Mouse (Mus musculus): ENCODE results near the gene Hoxb7. TPM values are rescaled to one million over a fixed set of nuclear protein-coding genes. Genes with fewer than 3 reads are reported as not detected.

The Hoxb7 gene
- total RNA-seq, 2 experiments from 2014 or later = 0.47 to 0.56 TPM

DNA sequence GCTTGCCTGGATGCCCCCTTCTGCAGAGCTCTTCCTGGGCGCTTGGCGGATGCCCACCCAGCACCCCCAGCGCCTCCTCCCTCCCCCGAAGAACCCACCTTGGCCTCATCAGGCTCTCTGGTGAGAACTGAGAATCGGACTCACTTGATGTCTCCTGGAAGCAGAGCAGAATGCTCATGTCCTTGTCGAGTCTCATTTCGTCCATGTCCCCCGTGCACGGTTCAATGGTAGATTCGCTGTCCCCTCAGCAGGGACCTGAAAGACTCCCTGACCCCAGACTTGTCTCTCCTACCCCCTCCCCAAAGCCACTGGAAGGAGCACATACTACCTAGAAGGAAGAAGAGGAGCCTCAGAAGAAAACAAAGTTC, 14.6 kb downstream of the Hoxb7 start:
- no peak overlapping the region for H3K27ac ChIP-seq

DNA sequence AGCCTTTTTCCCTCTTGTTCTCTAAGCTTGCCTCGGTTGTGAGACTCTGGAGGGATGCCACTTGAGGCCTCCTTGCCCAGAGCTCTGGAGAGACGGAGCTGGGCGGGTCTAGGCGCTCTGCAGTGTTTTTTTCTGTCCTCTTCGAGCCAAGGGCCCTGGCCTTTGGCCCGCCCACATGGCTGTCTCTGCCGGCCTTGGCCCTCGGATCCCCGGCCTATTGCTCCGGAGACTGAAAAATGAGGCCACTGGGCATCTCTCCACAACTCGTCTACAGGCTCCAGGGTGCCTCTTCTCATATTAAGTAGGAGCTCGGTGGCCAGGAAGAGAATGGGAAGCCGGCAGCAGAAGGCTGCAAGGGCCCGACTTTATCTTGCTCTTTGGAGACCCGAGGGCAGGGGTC, 15.4 kb downstream of the Hoxb7 start:
- Histone ChIP-seq H3K4me3 (no peak overlapping the region), H3K27ac (no peak overlapping the region)
- no peak for TF ChIP-seq CTCF (IDR thresholded peaks at IDR 0.05)
- intact Hi-C loops (cut with DNase I) = loop anchor here (5.0 kb wide), 2 partner anchors 105 to 235 kb away; no protein-coding TSS in a partner anchor
- no peak for DNase-seq

More for the DNA sequence above, 14.6 kb downstream of the Hoxb7 start:
- no peak overlapping the region for H3K4me3 ChIP-seq
- intact Hi-C loops (cut with DNase I) = loop anchor here (5.0 kb wide), 2 partner anchors 106 to 236 kb away; no protein-coding TSS in a partner anchor
- no peak for TF ChIP-seq CTCF (IDR thresholded peaks at IDR 0.05)
- DNase-seq = no peak

DNA sequence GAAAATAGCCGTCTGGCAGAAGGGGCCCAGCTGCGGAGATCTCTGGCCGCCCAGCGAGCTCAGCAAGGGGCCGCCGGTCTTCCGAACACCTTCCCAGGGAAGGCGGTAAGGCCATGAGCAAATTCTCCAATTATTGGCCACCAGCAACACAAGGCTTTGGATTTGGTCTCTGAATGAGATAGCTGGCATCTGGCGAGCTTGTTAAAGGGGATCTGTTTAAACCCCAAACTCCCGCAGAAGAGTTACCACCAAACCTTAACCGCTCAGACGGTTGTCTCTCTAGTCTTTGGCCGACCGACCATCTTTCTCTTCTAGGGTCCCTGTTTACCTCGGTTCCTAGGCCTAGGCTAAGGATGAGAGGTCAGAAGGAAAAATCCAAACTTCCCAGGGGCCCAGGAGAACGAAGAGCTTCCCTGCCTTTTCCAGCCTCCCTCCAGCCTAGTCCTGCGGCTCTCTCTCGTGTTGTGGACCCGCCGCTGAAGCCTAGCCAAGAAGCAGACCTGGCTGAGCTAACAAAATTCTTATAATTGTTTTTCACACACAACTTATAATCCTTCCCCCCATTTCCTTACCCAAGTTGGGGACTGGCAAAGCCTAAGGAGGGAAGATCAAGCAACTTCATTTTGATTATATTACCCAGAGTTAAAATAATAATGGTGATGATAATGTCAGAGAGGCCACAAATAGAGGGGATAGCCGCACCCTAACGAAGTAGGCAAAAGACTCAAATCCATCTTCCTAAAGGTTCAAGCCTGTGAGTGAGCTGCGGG, 16.1 kb downstream of the Hoxb7 start:
- no peak overlapping the region for H3K27ac ChIP-seq
- intact Hi-C loops (cut with DNase I) = loop anchor here (5.0 kb wide), 2 partner anchors 105 to 235 kb away; no protein-coding TSS in a partner anchor
- DNase-seq = no peak
- H3K4me3 ChIP-seq = no peak overlapping the region; the same call in 1 of the 2 replicates
- TF ChIP-seq CTCF (IDR thresholded peaks at IDR 0.05) = no peak

DNA sequence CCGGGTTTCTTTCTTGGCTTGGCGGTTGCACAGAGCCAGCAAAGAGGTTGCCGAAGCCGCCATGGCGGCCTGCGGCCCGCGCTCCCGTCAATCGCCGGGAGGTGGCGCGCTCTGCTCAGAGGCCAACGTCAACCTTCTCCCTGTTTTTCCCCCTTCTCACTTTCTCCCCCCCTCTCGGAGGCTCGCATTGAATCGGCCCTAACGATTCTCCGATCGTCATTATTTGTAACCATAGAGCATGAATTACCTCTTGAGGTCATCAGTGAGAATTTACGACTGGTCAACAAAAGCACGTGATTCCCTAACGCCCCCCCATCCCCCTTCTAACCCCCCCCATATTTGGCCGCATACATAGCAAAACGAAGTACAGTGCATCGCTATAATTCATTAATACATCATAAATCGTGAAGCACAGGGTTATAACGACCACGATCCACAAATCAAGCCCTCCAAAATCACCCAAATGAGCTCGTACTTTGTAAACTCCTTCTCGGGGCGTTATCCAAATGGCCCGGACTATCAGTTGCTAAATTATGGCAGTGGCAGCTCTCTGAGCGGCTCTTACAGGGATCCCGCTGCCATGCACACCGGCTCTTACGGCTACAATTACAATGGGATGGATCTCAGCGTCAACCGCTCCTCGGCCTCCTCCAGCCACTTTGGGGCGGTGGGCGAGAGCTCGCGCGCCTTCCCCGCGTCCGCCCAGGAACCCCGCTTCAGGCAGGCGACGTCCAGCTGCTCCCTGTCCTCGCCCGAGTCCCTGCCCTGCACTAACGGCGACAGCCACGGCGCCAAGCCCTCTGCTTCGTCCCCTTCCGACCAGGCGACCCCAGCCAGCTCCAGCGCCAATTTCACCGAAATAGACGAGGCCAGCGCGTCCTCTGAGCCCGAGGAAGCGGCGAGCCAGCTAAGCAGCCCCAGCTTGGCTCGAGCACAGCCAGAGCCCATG, 17.0 kb downstream of the Hoxb7 start, which contains the start of gene Hoxb5:
Gene Hoxb5, plus strand, starts transcription at position 186 of the 949 bp plus-strand sequence.
- DNase-seq = peak; percentile 70
- intact Hi-C loops (cut with DNase I) = loop anchor here (5.0 kb wide), 2 partner anchors 104 to 234 kb away; no protein-coding TSS in a partner anchor
- peak within 1 kb of the TSS; percentile 64 for H3K4me3 ChIP-seq
- peak; percentile 93; the same call in 1 of the 2 replicates for TF ChIP-seq CTCF (IDR thresholded peaks at IDR 0.05)
- peak within 1 kb of the TSS; percentile 74 for H3K27ac ChIP-seq

DNA sequence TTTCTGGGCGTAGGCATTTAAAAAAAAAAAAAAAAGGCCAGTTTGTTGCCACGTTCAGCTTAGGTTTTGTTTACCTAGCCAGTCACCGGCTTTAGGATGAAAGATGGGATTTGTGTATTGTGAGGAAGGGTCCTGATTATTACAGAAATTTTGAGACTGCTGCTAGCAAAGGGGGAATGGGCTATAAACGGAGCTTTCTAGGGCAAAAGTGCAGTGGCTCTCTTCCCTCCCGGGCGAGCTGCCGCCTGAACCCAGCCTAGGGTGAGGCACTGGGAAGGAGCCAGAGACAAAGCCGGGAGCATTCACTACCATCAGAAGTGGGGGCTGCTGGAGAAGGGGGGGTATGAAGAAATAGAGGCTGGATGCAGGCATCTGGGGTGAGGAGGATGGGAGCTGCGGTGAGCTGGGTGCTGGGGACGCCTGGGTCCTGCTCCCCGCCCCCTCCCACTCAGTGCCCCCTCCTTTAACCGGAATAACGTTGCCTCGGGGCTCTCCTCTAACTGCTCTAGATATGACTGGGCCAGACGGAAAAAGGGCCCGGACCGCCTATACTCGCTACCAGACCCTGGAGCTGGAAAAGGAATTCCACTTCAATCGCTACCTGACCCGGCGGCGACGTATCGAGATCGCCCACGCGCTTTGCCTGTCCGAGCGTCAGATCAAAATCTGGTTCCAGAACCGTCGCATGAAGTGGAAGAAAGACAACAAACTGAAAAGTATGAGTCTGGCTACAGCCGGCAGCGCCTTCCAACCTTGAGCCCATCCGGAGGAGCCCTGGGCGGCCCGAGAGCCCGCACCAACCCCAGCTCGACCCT, 18.2 kb downstream of the Hoxb7 start:
- intact Hi-C loops (cut with DNase I) = loop anchor here (5.0 kb wide), 2 partner anchors 103 to 233 kb away; no protein-coding TSS in a partner anchor
- H3K4me3 ChIP-seq = peak overlapping the region; percentile 64
- H3K27ac ChIP-seq = peak overlapping the region; percentile 74
- no peak for TF ChIP-seq CTCF (IDR thresholded peaks at IDR 0.05)
- no peak for DNase-seq

DNA sequence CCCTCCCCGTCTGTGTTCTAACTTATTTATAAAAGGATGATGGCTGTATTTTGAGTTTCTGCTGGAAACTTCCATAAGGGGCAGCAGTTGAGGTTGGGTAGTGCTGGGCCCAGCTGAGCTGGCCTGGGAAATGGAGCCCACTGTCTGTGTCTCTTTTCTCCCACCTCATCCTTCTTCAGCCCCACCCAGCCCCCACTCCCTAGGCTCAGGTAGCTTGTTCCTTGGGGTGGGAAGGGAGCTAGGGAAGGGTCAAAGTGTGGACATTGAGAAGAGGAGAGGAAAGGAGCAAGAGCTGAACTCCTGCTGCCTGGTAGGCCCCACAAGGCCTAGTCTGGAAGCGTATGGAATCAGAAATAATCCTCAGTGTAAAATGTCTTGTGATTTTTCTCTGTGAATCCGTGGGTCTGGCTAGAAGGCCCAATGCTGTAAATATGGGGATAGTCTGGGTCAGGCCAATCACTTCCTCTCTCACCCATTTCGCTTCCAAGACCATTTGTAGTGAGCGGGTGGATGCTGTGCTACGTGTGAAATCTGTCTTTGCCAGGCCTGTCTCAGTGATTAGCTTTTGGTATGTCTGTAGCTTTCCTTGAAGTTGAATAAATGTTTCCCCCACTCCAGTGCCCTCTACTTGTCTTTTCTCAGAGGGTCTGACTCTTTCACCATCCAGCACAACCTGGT, 19.2 kb downstream of the Hoxb7 start:
- intact Hi-C loops (cut with DNase I) = no loop called here
- no peak for DNase-seq
- H3K27ac ChIP-seq = no peak overlapping the region
- no peak overlapping the region for H3K4me3 ChIP-seq
- TF ChIP-seq CTCF (IDR thresholded peaks at IDR 0.05) = no peak

DNA sequence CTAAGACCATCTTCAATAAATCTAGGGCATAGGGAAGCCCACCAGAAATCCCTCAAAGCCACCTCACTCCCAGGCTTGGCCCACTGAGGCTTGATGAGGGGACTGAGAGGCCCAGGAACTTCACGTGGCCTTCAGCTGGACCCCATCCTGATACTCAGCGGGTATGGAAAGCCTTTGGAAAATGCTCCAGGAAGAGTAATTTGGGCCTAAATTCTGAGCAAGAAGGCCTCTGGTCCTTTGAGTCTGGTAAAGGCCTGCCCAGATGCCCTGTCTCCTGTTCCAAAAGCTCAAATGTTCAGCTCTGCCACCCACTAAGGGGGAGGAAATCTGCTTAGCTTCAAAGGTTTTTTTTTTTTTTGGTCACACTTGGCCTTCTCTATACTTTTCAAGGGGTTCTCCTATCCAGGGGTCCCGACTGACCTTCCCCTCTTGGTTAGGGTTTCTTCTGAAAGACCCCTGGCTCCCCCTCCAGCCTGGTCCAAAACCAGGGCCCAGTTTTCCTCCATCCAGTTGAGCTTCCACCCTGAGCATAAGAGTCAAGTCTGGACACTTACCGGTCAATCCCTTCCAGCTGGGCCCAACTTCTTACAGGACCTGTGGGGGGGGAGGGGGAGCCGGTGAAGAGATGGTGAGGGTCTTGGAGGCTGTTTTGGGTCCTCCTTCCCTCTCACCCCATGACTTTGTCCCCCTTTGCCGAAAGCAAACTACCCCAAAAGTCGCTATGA, 19.9 kb downstream of the Hoxb7 start:
- DNase-seq = no peak
- intact Hi-C loops (cut with DNase I) = no loop called here
- TF ChIP-seq CTCF (IDR thresholded peaks at IDR 0.05) = no peak
- H3K27ac ChIP-seq = no peak overlapping the region
- no peak overlapping the region for H3K4me3 ChIP-seq

DNA sequence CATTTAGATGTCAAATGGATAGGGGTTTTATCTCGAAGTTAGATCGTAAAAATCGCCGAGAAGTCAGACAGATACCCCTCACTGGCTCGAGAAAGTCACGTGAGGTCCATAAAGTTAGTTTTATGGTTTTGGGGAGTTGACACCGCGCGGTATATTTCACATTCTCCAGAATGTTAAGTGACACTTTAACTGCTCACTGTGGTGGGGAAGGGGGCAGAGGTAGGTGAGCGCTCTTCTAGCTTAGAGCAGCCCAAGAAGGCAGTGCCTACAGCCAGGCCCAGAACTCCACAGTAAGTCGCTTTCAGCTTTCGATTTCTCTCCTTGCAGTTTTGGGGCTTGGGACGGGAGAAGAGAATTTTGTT, 20.5 kb downstream of the Hoxb7 start:
- H3K4me3 ChIP-seq = no peak overlapping the region
- intact Hi-C loops (cut with DNase I) = no loop called here
- no peak for TF ChIP-seq CTCF (IDR thresholded peaks at IDR 0.05)
- no peak for DNase-seq
- H3K27ac ChIP-seq = no peak overlapping the region

DNA sequence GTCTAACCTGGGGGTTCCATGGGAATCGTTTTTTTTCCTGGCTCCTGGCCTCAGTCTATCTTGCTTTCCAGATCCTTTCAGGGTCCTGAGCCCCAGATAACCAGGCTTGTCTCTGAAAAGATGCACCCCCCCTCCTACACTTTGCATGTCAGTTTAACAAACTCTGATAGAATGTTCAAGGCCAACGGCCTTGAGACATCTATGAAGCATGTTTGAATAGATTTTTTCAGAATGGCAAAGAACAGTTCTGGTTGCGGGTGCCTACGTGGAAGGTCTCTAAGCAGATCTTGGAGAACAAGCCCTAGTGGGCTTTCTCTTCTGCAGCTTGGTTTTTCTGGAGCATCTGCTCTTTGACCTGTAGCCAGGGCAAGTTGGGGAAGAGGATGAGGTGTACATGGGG, 22.3 kb downstream of the Hoxb7 start:
- intact Hi-C loops (cut with DNase I) = no loop called here
- Histone ChIP-seq H3K4me3 (no peak overlapping the region), H3K27ac (peak overlapping the region; percentile 73)
- no peak for TF ChIP-seq CTCF (IDR thresholded peaks at IDR 0.05)
- no peak for DNase-seq

DNA sequence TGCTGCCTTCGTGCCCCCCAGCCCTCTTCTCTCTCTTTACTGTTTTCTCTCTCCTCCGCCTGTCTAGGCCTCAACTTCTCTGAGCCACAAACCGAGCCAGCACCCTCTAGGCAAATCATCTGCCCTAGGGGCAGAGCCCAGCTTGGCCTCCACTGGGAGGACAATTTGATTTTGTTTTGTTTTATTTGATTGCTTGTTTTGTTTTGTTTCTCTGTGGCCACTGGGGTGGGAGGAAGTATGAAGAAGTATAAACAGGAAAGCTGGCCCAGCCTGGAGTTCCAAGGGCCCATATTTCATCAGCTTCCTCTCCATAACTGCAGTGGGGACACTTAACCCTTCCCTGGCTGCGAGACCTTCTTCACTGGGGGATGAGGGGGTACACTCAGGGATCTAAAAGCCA, 22.9 kb downstream of the Hoxb7 start:
- no peak for TF ChIP-seq CTCF (IDR thresholded peaks at IDR 0.05)
- DNase-seq = no peak
- H3K27ac ChIP-seq = peak overlapping the region; percentile 73
- intact Hi-C loops (cut with DNase I) = no loop called here
- H3K4me3 ChIP-seq = peak overlapping the region; percentile 5; the same call in 1 of the 2 replicates

Data from gastrocnemius, adult 2 months (tissue).